Mouse (Mus musculus) left cerebral cortex, postnatal 36 days (tissue): ENCODE measurements around the gene Art5. TPM values are rescaled to one million over a fixed set of nuclear protein-coding genes. Genes with fewer than 3 reads are reported as not detected.
"Not testable (repeated sequence)": the region's sequence is repeated elsewhere in the genome, so short reads cannot be mapped to it uniquely, and the experiment has no call there.

Source experiments
- DNase-seq, 2 experiments: peaks; one replicate each; pipeline ENCODE4 v3.0.0; 2021 to 2022; ENCODE audit warnings: low spot score in 2 of 2, mixed read lengths in 1 of 2
- intact Hi-C: fragments of 180-260 bp; cut with DNase I; formaldehyde crosslinking; loops from one replicate; pipeline ENCODE4 v1.15.1; 2025
- total RNA-seq, 2 experiments: library from RNA; stranded (reverse); gene quantifications; 2 replicates each; pipeline ENCODE4 v1.2.3; 2021

Gene Art5
- total RNA-seq, 2 experiments from 2014 or later: not detected

- no peak for DNase-seq
- intact Hi-C loops: loop anchor here (5.0 kb wide), 1 partner anchor 167 kb away; no protein-coding TSS in a partner anchor
Observed at GRCm38 (mm10) chr7:102084041-102084696, 25.1 kb downstream of the Art5 start.

GRCm38 (mm10) chr7:102082816-102083215 lies 26.5 kb downstream of the Art5 start, which contains the start of gene Trpc2:
Trpc2 (plus strand) TSS chr7:102083116.
- DNase-seq: no peak
- intact Hi-C loops: loop anchor here (5.0 kb wide), 1 partner anchor 166 kb away; no protein-coding TSS in a partner anchor

- intact Hi-C loops: loop anchor here (5.0 kb wide), 1 partner anchor 164 kb away; no protein-coding TSS in a partner anchor
- DNase-seq: no peak
Observed at GRCm38 (mm10) chr7:102081784-102082183, 27.5 kb downstream of the Art5 start.

GRCm38 (mm10) chr7:102080311-102080710 lies 29.0 kb downstream of the Art5 start:
- DNase-seq: no peak
- intact Hi-C loops: loop anchor here (5.0 kb wide), 1 partner anchor 163 kb away; no protein-coding TSS in a partner anchor

- peak in 1 of 2 experiments; percentile 30 for DNase-seq
- intact Hi-C loops: loop anchor here (5.0 kb wide), 2 partner anchors 81 to 426 kb away; no protein-coding TSS in a partner anchor
Observed at GRCm38 (mm10) chr7:102078517-102078916, 30.8 kb downstream of the Art5 start.

GRCm38 (mm10) chr7:102076714-102077296 lies 32.5 kb downstream of the Art5 start:
- intact Hi-C loops: loop anchor here (5.0 kb wide), 2 partner anchors 80 to 425 kb away; no protein-coding TSS in a partner anchor
- DNase-seq: no peak

GRCm38 (mm10) chr7:102066363-102066762 lies 42.9 kb downstream of the Art5 start:
- no peak for DNase-seq
- intact Hi-C loops: no loop called here

GRCm38 (mm10) chr7:102065046-102065891 lies 44.0 kb downstream of the Art5 start, which contains the start of the genes Rnf121, Xndc1 and Xntrpc:
Rnf121 (minus strand) TSS chr7:102065469.
Xndc1 (plus strand) TSS chr7:102065511.
Xntrpc (plus strand) TSS chr7:102065713.
- intact Hi-C loops: no loop called here
- peak; percentile 95 to 96 for DNase-seq

- intact Hi-C loops: no loop called here
- DNase-seq: no peak
Observed at GRCm38 (mm10) chr7:102064655-102065045, 44.6 kb downstream of the Art5 start.

GRCm38 (mm10) chr7:102063891-102064290 lies 45.4 kb downstream of the Art5 start:
- no peak for DNase-seq
- intact Hi-C loops: no loop called here

GRCm38 (mm10) chr7:102062203-102062602 lies 47.1 kb downstream of the Art5 start:
- DNase-seq: no peak
- intact Hi-C loops: no loop called here

GRCm38 (mm10) chr7:102061353-102061752 lies 47.9 kb downstream of the Art5 start:
- no peak for DNase-seq

GRCm38 (mm10) chr7:102048524-102048923 lies 60.8 kb downstream of the Art5 start:
- intact Hi-C loops: not testable (repeated sequence)

More at GRCm38 (mm10) chr7:102061353-102061752, 47.9 kb downstream of the Art5 start:
- intact Hi-C loops: no loop called here

More at GRCm38 (mm10) chr7:102048524-102048923, 60.8 kb downstream of the Art5 start:
- not testable (repeated sequence) for DNase-seq

Other genes starting within 250 kb of the Art5 start
- gene Anapc15, start 245.8 kb downstream of the Art5 start, total RNA-seq: 10 to 100 TPM; 31.0 to 31.7 TPM
- 1 to 10 TPM; 1.0 to 1.2 TPM for gene Folr1, start 238.7 kb downstream of the Art5 start, total RNA-seq
- gene Lamtor1, start 203.6 kb downstream of the Art5 start, total RNA-seq: 100 to 1,000 TPM in 1 of 2 experiments, 10 to 100 TPM in 1; 98.0 to 105 TPM
- gene Tomt, start 203.1 kb downstream of the Art5 start, total RNA-seq: under 1 TPM in 1 of 2 experiments, not detected in 1; 0.18 TPM
- 1 to 10 TPM; 5.2 to 5.3 TPM for gene Lrrc51, start 175.6 kb downstream of the Art5 start, total RNA-seq
- gene Numa1, start 175.4 kb downstream of the Art5 start, total RNA-seq: 100 to 1,000 TPM in 1 of 2 experiments, 10 to 100 TPM in 1; 79.2 to 102 TPM
- gene Il18bp, start 90.8 kb downstream of the Art5 start, total RNA-seq: 10 to 100 TPM in 1 of 2 experiments, 1 to 10 TPM in 1; 3.7 to 10.6 TPM
- gene Rnf121, start 44.0 kb downstream of the Art5 start, total RNA-seq: 10 to 100 TPM; 40.2 to 48.5 TPM
- 10 to 100 TPM; 19.9 to 32.1 TPM for gene Xndc1, start 44.0 kb downstream of the Art5 start, total RNA-seq
- 1 to 10 TPM; 1.2 TPM for gene Xntrpc, start 43.8 kb downstream of the Art5 start, total RNA-seq
- gene Trpc2, start 26.4 kb downstream of the Art5 start, total RNA-seq: 1 to 10 TPM in 1 of 2 experiments, under 1 TPM in 1; 0.27 to 2.3 TPM
- gene Art1, start 7.7 kb downstream of the Art5 start, total RNA-seq: not detected
- gene Chrna10, start 7.3 kb upstream of the Art5 start, total RNA-seq: under 1 TPM; 0.45 to 0.52 TPM
- gene Nup98, start 100.7 kb upstream of the Art5 start, total RNA-seq: 10 to 100 TPM; 34.0 to 44.5 TPM
- 10 to 100 TPM; 22.1 to 23.1 TPM for gene Pgap2, start 100.7 kb upstream of the Art5 start, total RNA-seq
- 10 to 100 TPM; 25.5 to 31.0 TPM for gene Rhog, start 146.6 kb upstream of the Art5 start, total RNA-seq
- 10 to 100 TPM; 88.5 to 92.8 TPM for gene Stim1, start 158.3 kb upstream of the Art5 start, total RNA-seq